Mouse (Mus musculus): ENCODE measurements around the gene Fto. TPM values are rescaled to one million over a fixed set of nuclear protein-coding genes. Genes with fewer than 3 reads are reported as not detected.

The Fto gene
- polyA plus RNA-seq, 1 experiment: 11.9 TPM

- no peak overlapping the region for H3K27ac ChIP-seq (ENCODE audit: insufficient read depth, low read length)
- no peaks in the 10 kb centered on the region for H3K27me3 ChIP-seq (ENCODE audit: control insufficient read depth, insufficient read depth, low read length)
- H3K4me1 ChIP-seq (ENCODE audit: control insufficient read depth, insufficient read depth, insufficient read length): no peaks in the 10 kb centered on the region
- no peak for TF ChIP-seq CTCF (IDR thresholded peaks at IDR 0.05; ENCODE audit: extremely low read depth, insufficient read depth, insufficient read length, insufficient replicate concordance)
- TF ChIP-seq POLR2A (IDR thresholded peaks at IDR 0.05; ENCODE audit: low read depth, low read length): no peak
- no peak overlapping the region for H3K4me3 ChIP-seq (ENCODE audit: extremely low read depth, insufficient read depth, insufficient read length)
- no peak for DNase-seq (ENCODE audit: low read depth in 1 of 2, low spot score in 2 of 2)
- H3K36me3 ChIP-seq (ENCODE audit: control insufficient read depth, insufficient read depth, low read length): peaks cover 7% of the 10 kb centered on the region
- WGBS: 93% methylated on average over 12 of the region's 12 CpGs
These were observed 96.7 kb downstream of the Fto start for GRCm38 (mm10) chr8:91410007-91410406.

- Histone ChIP-seq H3K4me1 (ENCODE audit: control insufficient read depth, insufficient read depth, insufficient read length) (no peaks in the 10 kb centered on the region), H3K27ac (ENCODE audit: insufficient read depth, low read length) (no peak overlapping the region), H3K36me3 (ENCODE audit: control insufficient read depth, insufficient read depth, low read length) (peaks cover 2% of the 10 kb centered on the region; the same call in 1 of the 2 replicates), H3K4me3 (ENCODE audit: extremely low read depth, insufficient read depth, insufficient read length) (no peak overlapping the region), H3K27me3 (ENCODE audit: control insufficient read depth, insufficient read depth, low read length) (no peaks in the 10 kb centered on the region)
- DNase-seq (ENCODE audit: low read depth in 1 of 2, low spot score in 2 of 2): no peak
- 91% methylated on average over 5 of the region's 5 CpGs for WGBS
- TF ChIP-seq CTCF (IDR thresholded peaks at IDR 0.05; ENCODE audit: extremely low read depth, insufficient read depth, insufficient read length, insufficient replicate concordance) (no peak), POLR2A (IDR thresholded peaks at IDR 0.05; ENCODE audit: low read depth, low read length) (no peak)
These were observed 111.3 kb downstream of the Fto start for GRCm38 (mm10) chr8:91424491-91425074.

- TF ChIP-seq POLR2A (IDR thresholded peaks at IDR 0.05; ENCODE audit: low read depth, low read length) (no peak), CTCF (IDR thresholded peaks at IDR 0.05; ENCODE audit: extremely low read depth, insufficient read depth, insufficient read length, insufficient replicate concordance) (no peak)
- Histone ChIP-seq H3K36me3 (ENCODE audit: control insufficient read depth, insufficient read depth, low read length) (peaks cover 2% of the 10 kb centered on the region; the same call in 1 of the 2 replicates), H3K27ac (ENCODE audit: insufficient read depth, low read length) (no peak overlapping the region), H3K4me3 (ENCODE audit: extremely low read depth, insufficient read depth, insufficient read length) (no peak overlapping the region), H3K27me3 (ENCODE audit: control insufficient read depth, insufficient read depth, low read length) (no peaks in the 10 kb centered on the region), H3K4me1 (ENCODE audit: control insufficient read depth, insufficient read depth, insufficient read length) (no peaks in the 10 kb centered on the region)
- WGBS: 90% methylated on average over 10 of the region's 10 CpGs
- no peak for DNase-seq (ENCODE audit: low read depth in 1 of 2, low spot score in 2 of 2)
These were observed 112.0 kb downstream of the Fto start for GRCm38 (mm10) chr8:91425251-91425866.

- Histone ChIP-seq H3K27ac (ENCODE audit: insufficient read depth, low read length) (no peak overlapping the region), H3K4me1 (ENCODE audit: control insufficient read depth, insufficient read depth, insufficient read length) (no peaks in the 10 kb centered on the region), H3K27me3 (ENCODE audit: control insufficient read depth, insufficient read depth, low read length) (no peaks in the 10 kb centered on the region), H3K4me3 (ENCODE audit: extremely low read depth, insufficient read depth, insufficient read length) (no peak overlapping the region), H3K36me3 (ENCODE audit: control insufficient read depth, insufficient read depth, low read length) (peaks cover 2% of the 10 kb centered on the region; the same call in 1 of the 2 replicates)
- DNase-seq (ENCODE audit: low read depth in 1 of 2, low spot score in 2 of 2): no peak
- TF ChIP-seq CTCF (IDR thresholded peaks at IDR 0.05; ENCODE audit: extremely low read depth, insufficient read depth, insufficient read length, insufficient replicate concordance) (no peak), POLR2A (IDR thresholded peaks at IDR 0.05; ENCODE audit: low read depth, low read length) (no peak)
- WGBS: 89% methylated on average over 1 of the region's 1 CpGs
These were observed 113.2 kb downstream of the Fto start for GRCm38 (mm10) chr8:91426496-91426895.

- no peaks in the 10 kb centered on the region for H3K27me3 ChIP-seq (ENCODE audit: control insufficient read depth, insufficient read depth, low read length)
- no peak for DNase-seq (ENCODE audit: low read depth in 1 of 2, low spot score in 2 of 2)
- no peaks in the 10 kb centered on the region for H3K4me1 ChIP-seq (ENCODE audit: control insufficient read depth, insufficient read depth, insufficient read length)
- no peak overlapping the region for H3K4me3 ChIP-seq (ENCODE audit: extremely low read depth, insufficient read depth, insufficient read length)
- no peak for TF ChIP-seq POLR2A (IDR thresholded peaks at IDR 0.05; ENCODE audit: low read depth, low read length)
- TF ChIP-seq CTCF (IDR thresholded peaks at IDR 0.05; ENCODE audit: extremely low read depth, insufficient read depth, insufficient read length, insufficient replicate concordance): no peak
- 97% methylated on average over 3 of the region's 3 CpGs for WGBS
- H3K36me3 ChIP-seq (ENCODE audit: control insufficient read depth, insufficient read depth, low read length): no peaks in the 10 kb centered on the region
- H3K27ac ChIP-seq (ENCODE audit: insufficient read depth, low read length): no peak overlapping the region
These were observed 117.1 kb downstream of the Fto start for GRCm38 (mm10) chr8:91430333-91430940.

GRCm38 (mm10) chr8:91436036-91436435 lies 122.7 kb downstream of the Fto start:
- Histone ChIP-seq H3K4me3 (ENCODE audit: extremely low read depth, insufficient read depth, insufficient read length) (no peak overlapping the region), H3K27ac (ENCODE audit: insufficient read depth, low read length) (no peak overlapping the region), H3K36me3 (ENCODE audit: control insufficient read depth, insufficient read depth, low read length) (no peaks in the 10 kb centered on the region), H3K27me3 (ENCODE audit: control insufficient read depth, insufficient read depth, low read length) (no peaks in the 10 kb centered on the region), H3K4me1 (ENCODE audit: control insufficient read depth, insufficient read depth, insufficient read length) (no peaks in the 10 kb centered on the region)
- WGBS: 97% methylated on average over 15 of the region's 15 CpGs
- no peak for DNase-seq (ENCODE audit: low read depth in 1 of 2, low spot score in 2 of 2)
- TF ChIP-seq CTCF (IDR thresholded peaks at IDR 0.05; ENCODE audit: extremely low read depth, insufficient read depth, insufficient read length, insufficient replicate concordance) (no peak), POLR2A (IDR thresholded peaks at IDR 0.05; ENCODE audit: low read depth, low read length) (no peak)

- 91% methylated on average over 4 of the region's 4 CpGs for WGBS
- peaks cover 1% of the 10 kb centered on the region; the same call in 1 of the 2 replicates for H3K36me3 ChIP-seq (ENCODE audit: control insufficient read depth, insufficient read depth, low read length)
- no peaks in the 10 kb centered on the region for H3K27me3 ChIP-seq (ENCODE audit: control insufficient read depth, insufficient read depth, low read length)
- TF ChIP-seq POLR2A (IDR thresholded peaks at IDR 0.05; ENCODE audit: low read depth, low read length) (no peak), CTCF (IDR thresholded peaks at IDR 0.05; ENCODE audit: extremely low read depth, insufficient read depth, insufficient read length, insufficient replicate concordance) (no peak)
- H3K27ac ChIP-seq (ENCODE audit: insufficient read depth, low read length): no peak overlapping the region
- no peak overlapping the region for H3K4me3 ChIP-seq (ENCODE audit: extremely low read depth, insufficient read depth, insufficient read length)
- H3K4me1 ChIP-seq (ENCODE audit: control insufficient read depth, insufficient read depth, insufficient read length): no peaks in the 10 kb centered on the region
- DNase-seq (ENCODE audit: low read depth in 1 of 2, low spot score in 2 of 2): no peak
These were observed 130.6 kb downstream of the Fto start for GRCm38 (mm10) chr8:91443911-91444310.
